Mouse (Mus musculus) cerebellum, postnatal 25 days (tissue): ENCODE measurements around the gene Sstr3.
A peak's percentile ranks its signal among the peaks of the same experiment; 100 is the strongest.

ENCODE experiments used
- DNase-seq, 2 experiments: peaks; one replicate each; pipeline ENCODE4 v3.0.0; 2021; ENCODE audit warnings: mixed read lengths in 2 of 2

Sstr3 gene

GRCm38 (mm10) chr15:78530671-78531450 is 13.6 kb downstream of the Sstr3 start, which contains the start of gene C1qtnf6:
Gene C1qtnf6 (minus strand): TSS chr15:78531416.
- peak; percentile 79 to 87 for DNase-seq

GRCm38 (mm10) chr15:78530141-78530540 is 14.3 kb downstream of the Sstr3 start:
- DNase-seq: no peak

- peak; percentile 71 to 79 for DNase-seq
Observed at GRCm38 (mm10) chr15:78529428-78529990, 15.0 kb downstream of the Sstr3 start.

GRCm38 (mm10) chr15:78528726-78529411 is 15.6 kb downstream of the Sstr3 start:
- no peak for DNase-seq

GRCm38 (mm10) chr15:78527973-78528372 is 16.5 kb downstream of the Sstr3 start:
- peak; percentile 45 to 67 for DNase-seq

- no peak for DNase-seq
Observed at GRCm38 (mm10) chr15:78524163-78524562, 20.3 kb downstream of the Sstr3 start.

GRCm38 (mm10) chr15:78521892-78522291 is 22.6 kb downstream of the Sstr3 start:
- no peak for DNase-seq

- no peak for DNase-seq
Observed at GRCm38 (mm10) chr15:78521331-78521730, 23.2 kb downstream of the Sstr3 start.

GRCm38 (mm10) chr15:78520112-78520715 is 24.3 kb downstream of the Sstr3 start:
- DNase-seq: peak; percentile 37 to 42

GRCm38 (mm10) chr15:78518221-78518620 is 26.3 kb downstream of the Sstr3 start:
- no peak for DNase-seq

- DNase-seq: no peak
Observed at GRCm38 (mm10) chr15:78515759-78516158, 28.7 kb downstream of the Sstr3 start.

- peak; percentile 87 to 89 for DNase-seq
Observed at GRCm38 (mm10) chr15:78514393-78515146, 29.9 kb downstream of the Sstr3 start.

GRCm38 (mm10) chr15:78513019-78513418 is 31.5 kb downstream of the Sstr3 start:
- DNase-seq: no peak

- no peak for DNase-seq
Observed at GRCm38 (mm10) chr15:78511951-78512350, 32.5 kb downstream of the Sstr3 start.

GRCm38 (mm10) chr15:78510736-78511135 is 33.7 kb downstream of the Sstr3 start:
- DNase-seq: no peak

- no peak for DNase-seq
Observed at GRCm38 (mm10) chr15:78510121-78510576, 34.3 kb downstream of the Sstr3 start.

- DNase-seq: no peak
Observed at GRCm38 (mm10) chr15:78509297-78509899, 35.1 kb downstream of the Sstr3 start.

- no peak for DNase-seq
Observed at GRCm38 (mm10) chr15:78508443-78508842, 36.0 kb downstream of the Sstr3 start.

- no peak for DNase-seq
Observed at GRCm38 (mm10) chr15:78505541-78505940, 38.9 kb downstream of the Sstr3 start.

- no peak for DNase-seq
Observed at GRCm38 (mm10) chr15:78504816-78505215, 39.7 kb downstream of the Sstr3 start.

GRCm38 (mm10) chr15:78504013-78504412 is 40.5 kb downstream of the Sstr3 start:
- no peak for DNase-seq
